Mouse (Mus musculus) hindbrain, embryonic 13.5 days (tissue): Measurements from ENCODE around the gene Optn. TPM values are rescaled to one million over a fixed set of nuclear protein-coding genes. Genes with fewer than 3 reads are reported as not detected.

Source experiments
- ATAC-seq: fragments of 200-750 bp; cut with Nextera tagmentation; 2 replicates; pipeline ENCODE4 v1.8.0; 2017; ENCODE audit warnings: moderate TSS enrichment; ENCODE audit not compliant: low FRiP score
- H3K27ac ChIP-seq: fragments of 300-500 bp; sonication (generic); 2 replicates; pipeline ENCODE4 v1.5.1; 2015; ENCODE audit warnings: inconsistent platforms, mild to moderate bottlenecking, moderate library complexity
- H3K27me3 ChIP-seq: fragments of 300-500 bp; sonication (generic); 2 replicates; pipeline ENCODE4 v1.6.1; 2015; ENCODE audit warnings: mild to moderate bottlenecking, inconsistent platforms
- H3K36me3 ChIP-seq: fragments of 300-500 bp; sonication (generic); 2 replicates; pipeline ENCODE4 v1.6.1; 2015; ENCODE audit warnings: mild to moderate bottlenecking, inconsistent platforms
- H3K4me1 ChIP-seq: fragments of 300-500 bp; sonication (generic); replicated peaks from 2 replicates; pipeline ENCODE4 v1.6.1; 2015; ENCODE audit warnings: inconsistent platforms
- H3K4me2 ChIP-seq: fragments of 300-500 bp; sonication (generic); 2 replicates; pipeline ENCODE4 v1.6.1; 2015; ENCODE audit warnings: inconsistent platforms, mild to moderate bottlenecking, moderate library complexity
- H3K4me3 ChIP-seq: fragments of 300-500 bp; sonication (generic); 2 replicates; pipeline ENCODE4 v1.5.1; 2015; ENCODE audit warnings: mild to moderate bottlenecking, inconsistent platforms
- H3K9ac ChIP-seq: fragments of 300-500 bp; sonication (generic); 2 replicates; pipeline ENCODE4 v1.6.1; 2015; ENCODE audit warnings: mild to moderate bottlenecking, inconsistent platforms
- H3K9me3 ChIP-seq: fragments of 300-500 bp; sonication (generic); 2 replicates; pipeline ENCODE4 v1.6.1; 2016; ENCODE audit warnings: inconsistent platforms
- WGBS: fragments of 180-500 bp; shearing (Covaris S2); methylation state at CpG from one replicate; pipeline ENCODE4 v1.1.7; 2015; 5-methylcytosine and 5-hydroxymethylcytosine counted together
- polyA plus RNA-seq: library from polyadenylated mRNA; unstranded; fragments of >200 nt; fragmentation: Nextera tagmentation; extraction: Ambion mirVana; gene quantifications from 2 replicates; pipeline ENCODE4 v1.2.1, GENCODE M21; 2015

Gene Optn
- polyA plus RNA-seq, 1 experiment from 2014 or later = 9.1 TPM

DNA sequence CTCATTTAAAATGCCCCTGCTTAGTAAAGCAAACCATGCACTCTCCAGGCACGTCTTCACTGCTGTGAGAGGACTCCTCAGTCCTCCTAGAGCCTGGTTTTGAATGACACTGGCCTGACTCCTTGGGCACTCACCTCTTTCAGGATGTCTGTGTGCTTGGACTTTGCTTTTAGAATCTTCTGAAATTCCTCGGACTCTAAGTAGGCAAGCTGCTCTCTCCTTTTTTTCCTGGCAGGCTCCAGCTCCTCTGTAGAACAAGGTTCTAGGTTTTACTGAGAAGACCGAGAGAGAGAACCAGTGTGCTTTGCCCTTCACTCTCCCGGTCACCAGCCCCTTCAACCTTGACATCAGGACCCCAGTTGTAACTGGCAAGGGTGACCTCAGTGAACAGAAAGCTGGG is 69.4 kb downstream of the Optn start:
- Histone ChIP-seq H3K4me1 (no peaks in the 10 kb centered on the region), H3K36me3 (peaks cover 8% of the 10 kb centered on the region; the same call in 1 of the 2 replicates), H3K27ac (no peak overlapping the region), H3K27me3 (no peaks in the 10 kb centered on the region), H3K9ac (no peak overlapping the region), H3K4me2 (no peak overlapping the region), H3K4me3 (no peak overlapping the region), H3K9me3 (no peaks in the 10 kb centered on the region)
- WGBS = 95% methylated on average over 4 of the region's 4 CpGs
- ATAC-seq = no peak

DNA sequence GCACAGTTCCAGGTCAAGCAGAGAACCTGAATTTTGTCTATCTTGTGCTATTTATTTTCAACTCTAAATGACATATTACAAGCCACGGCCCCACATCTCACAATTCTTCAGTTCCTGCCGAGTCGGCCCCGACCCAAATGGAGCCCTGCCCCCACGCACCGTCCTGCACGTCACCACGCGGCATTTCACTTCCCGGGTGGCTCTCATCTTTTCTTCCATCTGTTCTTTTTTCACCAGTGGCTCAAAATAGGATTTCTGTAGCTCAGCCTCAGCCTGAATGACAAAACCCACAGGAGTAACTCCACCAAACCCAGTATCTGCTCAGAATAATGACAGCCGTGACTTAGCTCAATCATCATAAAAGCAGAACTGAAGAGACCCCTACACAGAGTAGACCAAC is 70.3 kb downstream of the Optn start:
- 88% methylated on average over 11 of the region's 11 CpGs for WGBS
- H3K9me3 ChIP-seq = no peaks in the 10 kb centered on the region
- H3K4me1 ChIP-seq = no peaks in the 10 kb centered on the region
- no peak for ATAC-seq
- H3K9ac ChIP-seq = no peak overlapping the region
- peaks cover 8% of the 10 kb centered on the region; the same call in 1 of the 2 replicates for H3K36me3 ChIP-seq
- no peaks in the 10 kb centered on the region for H3K27me3 ChIP-seq
- H3K27ac ChIP-seq = no peak overlapping the region
- no peak overlapping the region for H3K4me2 ChIP-seq
- no peak overlapping the region for H3K4me3 ChIP-seq

GRCm38 (mm10) chr2:4988826-4989424 is 74.9 kb downstream of the Optn start:
- H3K9me3 ChIP-seq = no peaks in the 10 kb centered on the region
- no peak overlapping the region for H3K27ac ChIP-seq
- H3K9ac ChIP-seq = no peak overlapping the region
- 81% methylated on average over 11 of the region's 11 CpGs for WGBS
- no peaks in the 10 kb centered on the region for H3K4me1 ChIP-seq
- H3K27me3 ChIP-seq = no peaks in the 10 kb centered on the region
- no peak for ATAC-seq
- H3K4me3 ChIP-seq = no peak overlapping the region
- H3K36me3 ChIP-seq = peaks cover 4% of the 10 kb centered on the region; the same call in 1 of the 2 replicates
- H3K4me2 ChIP-seq = no peak overlapping the region

DNA sequence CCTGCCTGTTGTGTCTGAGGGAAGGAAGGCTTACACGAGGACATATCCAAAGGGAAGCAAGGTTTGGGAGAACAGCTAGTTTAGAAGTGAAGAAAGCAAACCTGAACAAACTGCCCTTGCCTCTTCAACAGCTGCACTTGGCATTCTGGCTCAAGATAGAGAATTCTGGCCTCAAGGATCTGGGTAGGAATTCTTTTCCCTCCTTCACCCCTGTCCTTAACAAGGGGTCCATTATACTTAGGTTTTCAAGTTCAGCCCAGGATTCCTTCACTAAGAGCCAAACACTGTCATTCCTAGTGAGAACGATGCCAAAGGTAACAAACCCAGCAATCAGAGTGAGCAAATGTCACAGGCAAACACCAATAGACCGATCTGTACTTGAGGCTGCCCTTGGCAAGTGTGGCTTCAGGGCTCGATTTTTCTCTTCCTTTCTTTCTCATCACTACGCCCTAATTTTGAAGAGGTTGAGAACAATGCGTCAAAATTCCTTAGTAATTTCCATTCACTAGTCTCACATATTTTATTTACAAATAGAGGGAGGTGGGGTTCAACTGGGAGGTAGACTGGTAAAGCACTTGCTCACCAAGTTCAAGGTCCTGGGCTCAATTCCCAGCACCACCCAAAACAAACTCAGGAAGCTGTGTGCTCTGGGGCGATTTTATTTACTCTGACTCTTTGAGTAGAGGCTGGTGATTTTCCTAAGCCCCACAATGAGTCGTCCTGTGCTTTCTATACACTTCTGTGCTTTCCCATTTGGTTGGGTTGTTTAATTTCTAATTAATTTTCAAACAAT is 76.3 kb downstream of the Optn start:
- H3K27me3 ChIP-seq = no peaks in the 10 kb centered on the region
- ATAC-seq = no peak
- WGBS = 89% methylated on average over 8 of the region's 8 CpGs
- H3K4me2 ChIP-seq = no peak overlapping the region
- no peaks in the 10 kb centered on the region for H3K4me1 ChIP-seq
- no peak overlapping the region for H3K4me3 ChIP-seq
- H3K36me3 ChIP-seq = peaks cover 2% of the 10 kb centered on the region; the same call in 1 of the 2 replicates
- H3K9me3 ChIP-seq = no peaks in the 10 kb centered on the region
- H3K27ac ChIP-seq = no peak overlapping the region
- no peak overlapping the region for H3K9ac ChIP-seq

- no peak overlapping the region for H3K9ac ChIP-seq
- ATAC-seq = no peak
- no peak overlapping the region for H3K4me3 ChIP-seq
- no peaks in the 10 kb centered on the region for H3K4me1 ChIP-seq
- no peaks in the 10 kb centered on the region for H3K27me3 ChIP-seq
- WGBS = 91% methylated on average over 4 of the region's 4 CpGs
- no peak overlapping the region for H3K4me2 ChIP-seq
- H3K9me3 ChIP-seq = no peaks in the 10 kb centered on the region
- no peaks in the 10 kb centered on the region for H3K36me3 ChIP-seq
- no peak overlapping the region for H3K27ac ChIP-seq
Measured at GRCm38 (mm10) chr2:4986798-4987197, 77.1 kb downstream of the Optn start.

DNA sequence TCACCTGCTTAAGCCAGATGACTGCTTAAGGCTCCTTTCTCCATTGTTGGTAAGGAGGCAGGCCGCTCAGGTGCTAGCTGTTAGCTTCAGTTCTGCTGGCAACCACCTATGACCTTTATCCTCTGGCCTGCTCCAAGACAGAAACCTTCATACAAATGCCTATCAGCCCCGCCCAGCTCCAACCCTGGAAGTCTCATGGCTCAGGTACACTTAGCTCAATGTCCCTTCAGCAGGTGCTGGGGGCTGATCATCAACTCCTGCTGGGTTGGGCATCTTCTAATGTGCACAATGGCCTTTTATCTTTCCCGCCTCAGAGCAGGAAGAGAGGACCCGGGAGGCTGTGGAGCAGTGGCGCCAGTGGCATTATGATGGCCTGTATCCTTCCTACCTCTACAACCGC is 78.9 kb downstream of the Optn start:
- H3K4me2 ChIP-seq = no peak overlapping the region
- no peak overlapping the region for H3K4me3 ChIP-seq
- H3K27ac ChIP-seq = no peak overlapping the region
- no peak overlapping the region for H3K9ac ChIP-seq
- H3K9me3 ChIP-seq = no peaks in the 10 kb centered on the region
- H3K27me3 ChIP-seq = no peaks in the 10 kb centered on the region
- WGBS = 83% methylated on average over 6 of the region's 6 CpGs
- no peaks in the 10 kb centered on the region for H3K36me3 ChIP-seq
- no peak for ATAC-seq
- no peaks in the 10 kb centered on the region for H3K4me1 ChIP-seq

- 38% methylated on average over 5 of the region's 5 CpGs for WGBS
- no peaks in the 10 kb centered on the region for H3K9me3 ChIP-seq
- H3K36me3 ChIP-seq = no peaks in the 10 kb centered on the region
- no peak overlapping the region for H3K4me3 ChIP-seq
- H3K4me2 ChIP-seq = no peak overlapping the region
- H3K9ac ChIP-seq = no peak overlapping the region
- H3K27ac ChIP-seq = no peak overlapping the region
- ATAC-seq = no peak
- no peaks in the 10 kb centered on the region for H3K27me3 ChIP-seq
- no peaks in the 10 kb centered on the region for H3K4me1 ChIP-seq
Measured at GRCm38 (mm10) chr2:4983987-4984386, 79.9 kb downstream of the Optn start.

DNA sequence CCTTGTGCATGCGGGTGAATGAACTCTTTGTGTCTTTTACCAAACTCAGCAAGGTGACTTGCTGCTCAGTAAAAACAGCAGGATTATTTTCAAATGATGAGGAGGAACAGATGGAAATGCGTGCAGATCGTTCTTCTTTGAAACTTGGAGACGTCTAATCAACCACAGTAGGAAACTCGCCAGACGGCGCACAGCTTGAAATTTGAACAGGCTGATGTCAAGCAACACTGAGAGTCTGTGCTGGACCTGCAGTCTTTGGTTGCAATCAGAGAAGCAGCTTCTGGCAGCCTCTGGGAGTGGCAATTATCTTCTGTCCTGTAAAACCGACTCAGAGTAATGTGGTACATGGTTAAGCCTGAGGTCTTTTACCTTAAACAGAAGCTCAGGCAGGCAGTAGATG is 85.8 kb downstream of the Optn start:
- Histone ChIP-seq H3K27ac (peak overlapping the region; percentile 18; the same call in 1 of the 2 replicates), H3K36me3 (no peaks in the 10 kb centered on the region), H3K4me1 (peaks cover 6% of the 10 kb centered on the region; the same call in 1 of the 2 replicates), H3K27me3 (no peaks in the 10 kb centered on the region), H3K9ac (no peak overlapping the region), H3K4me3 (no peak overlapping the region), H3K4me2 (no peak overlapping the region), H3K9me3 (no peaks in the 10 kb centered on the region)
- ATAC-seq = no peak
- WGBS = 43% methylated on average over 8 of the region's 8 CpGs

DNA sequence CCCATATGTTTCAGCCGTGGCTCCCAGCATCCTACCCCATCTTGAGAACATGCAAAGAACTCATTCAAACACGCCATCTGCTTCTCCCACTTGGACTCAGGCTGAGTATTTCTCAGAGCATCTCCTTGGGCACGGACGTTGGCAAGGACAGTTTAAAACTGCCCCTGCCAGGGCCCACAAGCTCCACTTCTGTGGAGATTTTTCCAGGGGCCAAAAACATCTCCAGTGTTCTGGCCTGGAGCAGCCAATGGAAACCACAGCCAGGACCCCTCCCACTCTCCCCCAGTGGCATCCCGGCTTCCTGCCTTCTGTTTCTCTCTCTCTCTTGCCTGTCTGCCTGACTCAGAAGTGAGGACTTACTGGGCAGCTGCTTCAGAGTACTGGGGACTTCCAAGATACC is 88.0 kb downstream of the Optn start, which contains the start of gene Ucma:
Gene Ucma (plus strand): TSS at position 316 of the 400 bp plus-strand sequence.
- no peaks in the 10 kb centered on the region for H3K36me3 ChIP-seq
- no peaks in the 10 kb centered on the region for H3K27me3 ChIP-seq
- no peak within 1 kb of the TSS for H3K4me3 ChIP-seq
- H3K4me2 ChIP-seq = no peak within 1 kb of the TSS
- peaks cover 6% of the 10 kb centered on the region; the same call in 1 of the 2 replicates for H3K4me1 ChIP-seq
- no peak within 1 kb of the TSS for H3K9ac ChIP-seq
- no peak for ATAC-seq
- 77% methylated on average over 5 of the region's 5 CpGs for WGBS
- H3K9me3 ChIP-seq = no peaks in the 10 kb centered on the region
- no peak within 1 kb of the TSS for H3K27ac ChIP-seq

Other genes with a start within 250 kb of the Optn start
- 62.4 and 64.9 TPM in 2 replicates for gene Sephs1, start 182.5 kb downstream of the Optn start, polyA plus RNA-seq
- gene Phyh, start 145.0 kb downstream of the Optn start, polyA plus RNA-seq = 61.7 and 66.0 TPM in 2 replicates
- 0.55 TPM in 1 of 2 replicates, not detected in the other for gene Ucma, start 87.9 kb downstream of the Optn start, polyA plus RNA-seq
- 5.8 and 5.9 TPM in 2 replicates for gene Mcm10, start 51.3 kb downstream of the Optn start, polyA plus RNA-seq
- gene Ccdc3, start 73.7 kb upstream of the Optn start, polyA plus RNA-seq = 11.3 and 12.5 TPM in 2 replicates